Comparison of ENCODE assay signal across 8 mouse cellular contexts in genomic region chr6:30509265-30510239, GRCm38 (mm10). TPM values are rescaled to one million over a fixed set of nuclear protein-coding genes. Genes with fewer than 3 reads are reported as not detected.
A peak's percentile ranks its signal among the peaks of the same experiment; 100 is the strongest.
DNase-seq lines count a peak whose midpoint lies in the region; ATAC-seq lines count a peak whose summit lies in the region.

Tmem209 (minus strand) TSS chr6:30509783.
Ssmem1 (plus strand) TSS chr6:30509849.

- ATAC-seq in megakaryocyte progenitor cell, adult 5-6 weeks (replicated peaks; ENCODE audit: poor library complexity), result peak; percentile 99

- DNase-seq in adipocyte (ENCODE audit: low spot score), result peak; percentile 100
- peak; percentile 99 for DNase-seq in embryo, embryonic 10 days (ENCODE audit: low spot score)
- peak; percentile 99 for DNase-seq in gastrocnemius, postnatal 10 days
- peak; percentile 99 for DNase-seq in induced T-regulatory cell, adult 2 months (ENCODE audit: low read depth)
- peak; percentile 94 to 99 for DNase-seq in left cerebral cortex, adult 9 months (ENCODE audit: low spot score in 2 of 2)
- peak; percentile 99 for DNase-seq in right cerebral cortex, postnatal 14 days
- peak; percentile 99 to 100 for DNase-seq in urinary bladder, postnatal 36 days (ENCODE audit: low spot score in 2 of 2)

RNA-seq across cellular contexts. Expression of gene Tmem209, which starts in this region (rescaled TPM):
- total RNA-seq in gastrocnemius, postnatal 10 days (2021), result 10 to 100 TPM; 10.5 to 12.1 TPM
- total RNA-seq in megakaryocyte progenitor cell, adult 5-6 weeks (2015), result 46.5 and 62.6 TPM in 2 replicates
- 29.4 and 31.7 TPM in 2 replicates for total RNA-seq in megakaryocyte progenitor cell, adult 5-6 weeks (2017)

RNA-seq across cellular contexts. Expression of gene Ssmem1, which starts in this region (rescaled TPM):
- total RNA-seq in gastrocnemius, postnatal 10 days (2021), result under 1 TPM; 0.21 to 0.56 TPM
- total RNA-seq in megakaryocyte progenitor cell, adult 5-6 weeks (2015), result not detected in 2 replicates
- not detected in 2 replicates for total RNA-seq in megakaryocyte progenitor cell, adult 5-6 weeks (2017)

Comparison
In these comparisons a context has a peak if more than half of its experiments do, and no peak if none do; other contexts are left out.
1. Peak in every context shown above with its lines: DNase-seq and ATAC-seq.